7 mouse cellular contexts compared by ENCODE assay signal in the genomic region with DNA sequence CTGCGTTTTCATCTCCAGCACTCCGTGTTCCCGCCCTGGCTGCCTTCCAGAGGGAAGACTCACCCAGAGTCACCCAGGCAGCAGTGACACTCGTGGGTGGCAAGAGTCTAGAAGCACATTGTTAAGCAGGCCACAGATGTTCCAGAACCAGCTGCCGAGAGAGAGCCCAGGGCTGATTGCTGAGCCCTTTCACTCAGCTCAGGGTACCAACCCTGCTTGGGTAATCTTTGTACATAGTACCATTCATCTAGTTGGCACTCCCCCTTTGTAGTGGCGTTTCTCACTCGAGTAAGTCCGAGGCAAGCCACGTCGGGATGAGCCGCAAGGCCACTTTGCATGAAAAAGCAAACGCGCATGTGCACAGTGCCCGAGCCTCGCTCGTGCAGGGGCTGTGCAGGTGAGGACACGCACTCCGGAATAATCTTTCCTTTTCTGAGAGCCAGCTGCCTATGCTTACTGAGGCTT.
DNase-seq lines count a peak whose midpoint lies in the region; ATAC-seq and TF ChIP-seq lines count a peak whose summit lies in the region.

No protein-coding gene starts in this region.

- peaks cover 30% of the 10 kb centered on the region for H3K4me1 ChIP-seq in forebrain, embryonic 12.5 days
- H3K4me1 ChIP-seq in kidney, postnatal 0 days (replicated peaks; ENCODE audit: insufficient read depth, low read length) = 0 out of 2 replicates have a peak, but pooled peaks cover 12% of the 10 kb centered on the region
- peaks cover 15% of the 10 kb centered on the region; the same call in 1 of the 2 replicates for H3K4me1 ChIP-seq in lung, embryonic 16.5 days (replicated peaks; ENCODE audit: control insufficient read depth, insufficient read depth, low read length)

- ATAC-seq in forebrain, embryonic 12.5 days (ENCODE audit: low FRiP score) = peak; percentile 60; the same call in 1 of the 2 replicates
- 0 out of 2 replicates have a peak, but pooled peaks have one; percentile 33 for ATAC-seq in kidney, postnatal 0 days (replicated peaks; ENCODE audit: low FRiP score, low read depth)
- ATAC-seq in lung, embryonic 16.5 days (ENCODE audit: low read depth) = peak; percentile 48; the same call in 1 of the 2 replicates

- H3K36me3 ChIP-seq in forebrain, embryonic 12.5 days (replicated peaks) = no peaks in the 10 kb centered on the region
- H3K36me3 ChIP-seq in kidney, postnatal 0 days (ENCODE audit: insufficient read depth, low read length) = no peaks in the 10 kb centered on the region
- no peaks in the 10 kb centered on the region for H3K36me3 ChIP-seq in lung, embryonic 16.5 days (ENCODE audit: control insufficient read depth, insufficient read depth, low read length)

- peak; percentile 15 for DNase-seq in urinary bladder, postnatal 14 days (ENCODE audit: low spot score)
- DNase-seq in urinary bladder, postnatal 25 days (ENCODE audit: low spot score) = no peak
- no peak for DNase-seq in kidney, postnatal 0 days (ENCODE audit: low spot score)
- DNase-seq in right cerebral cortex, postnatal 10 days (ENCODE audit: low spot score in 2 of 2) = peak; percentile 40 to 49
- no peak for DNase-seq in gastrocnemius, postnatal 10 days

- no peak overlapping the region for H3K9ac ChIP-seq in forebrain, embryonic 12.5 days
- 0 out of 2 replicates have a peak overlapping the region, but pooled peaks have one; percentile 2 for H3K9ac ChIP-seq in kidney, postnatal 0 days (ENCODE audit: low read depth, low read length)
- H3K9ac ChIP-seq in lung, embryonic 16.5 days (ENCODE audit: low read length) = peak overlapping the region; percentile 53

- H3K9me3 ChIP-seq in forebrain, embryonic 12.5 days = no peaks in the 10 kb centered on the region
- no peaks in the 10 kb centered on the region for H3K9me3 ChIP-seq in kidney, postnatal 0 days (replicated peaks; ENCODE audit: low read length)
- H3K9me3 ChIP-seq in lung, embryonic 16.5 days (ENCODE audit: control insufficient read depth, low read length) = no peaks in the 10 kb centered on the region

- WGBS in forebrain, embryonic 12.5 days = 18% methylated on average over 18 of the region's 18 CpGs
- 21% methylated on average over 18 of the region's 18 CpGs for WGBS in kidney, postnatal 0 days
- 16% methylated on average over 18 of the region's 18 CpGs for WGBS in lung, embryonic 16.5 days

- H3K4me3 ChIP-seq in forebrain, embryonic 12.5 days (replicated peaks) = peak overlapping the region; percentile 20
- H3K4me3 ChIP-seq in kidney, postnatal 0 days (replicated peaks; ENCODE audit: low read depth, low read length) = peak overlapping the region; percentile 16; the same call in 1 of the 2 replicates
- peak overlapping the region; percentile 49 for H3K4me3 ChIP-seq in lung, embryonic 16.5 days (ENCODE audit: low read length)

- H3K4me2 ChIP-seq in forebrain, embryonic 12.5 days = peak overlapping the region; percentile 47
- peak overlapping the region; percentile 47 for H3K4me2 ChIP-seq in kidney, postnatal 0 days (ENCODE audit: low read length)
- peak overlapping the region; percentile 66 for H3K4me2 ChIP-seq in lung, embryonic 16.5 days (ENCODE audit: low read depth, low read length)

- peak overlapping the region; percentile 42 for H3K27ac ChIP-seq in forebrain, embryonic 12.5 days
- H3K27ac ChIP-seq in kidney, postnatal 0 days = no peak overlapping the region
- peak overlapping the region; percentile 70 for H3K27ac ChIP-seq in lung, embryonic 16.5 days (ENCODE audit: low read length)

- no peak for TF ChIP-seq CTCF in kidney, postnatal 0 days (IDR thresholded peaks at IDR 0.05; ENCODE audit: low read depth)

- peaks cover 16% of the 10 kb centered on the region for H3K27me3 ChIP-seq in forebrain, embryonic 12.5 days
- no peaks in the 10 kb centered on the region; the same call in 1 of the 2 replicates for H3K27me3 ChIP-seq in kidney, postnatal 0 days (ENCODE audit: insufficient read depth, low read length)
- H3K27me3 ChIP-seq in lung, embryonic 16.5 days (ENCODE audit: control insufficient read depth, insufficient read depth, low read depth, low read length) = no peaks in the 10 kb centered on the region

Comparison
In these comparisons a context has a peak if more than half of its experiments do, and no peak if none do; other contexts are left out.
1. DNase-seq: peak in urinary bladder, postnatal 14 days (single experiment) and right cerebral cortex, postnatal 10 days (2 of 2); none in urinary bladder, postnatal 25 days (single experiment), kidney, postnatal 0 days (single experiment) and gastrocnemius, postnatal 10 days (single experiment).
2. Peak in every context shown above with its lines, with median percentiles within 50 percentile points of each other: ATAC-seq, H3K4me2 ChIP-seq and H3K4me3 ChIP-seq.